Mouse (Mus musculus) gastrocnemius, postnatal 25 days (tissue): ENCODE data around the gene Nipal3. TPM values are rescaled to one million over a fixed set of nuclear protein-coding genes. Genes with fewer than 3 reads are reported as not detected.

Source experiments
- microRNA-seq, 2 experiments: library from miRNA; unstranded; fragments of <30 nt; microRNA quantifications; one replicate each; pipeline ENCODE4 v1.2.0; 2021; ENCODE audit warnings: borderline replicate concordance in 2 of 2
- total RNA-seq, 2 experiments: library from RNA; stranded (reverse); gene quantifications; 1 replicate in 1 of 2; 2 replicates in 1 of 2; pipeline ENCODE4 v1.2.3; 2021

Gene Nipal3
- total RNA-seq, 2 experiments from 2014 or later: 11.0 to 13.6 TPM

Small RNA genes within 50 kb of the gene (microRNA-seq; reads per million reads assigned to microRNA genes)
- gene Gm25317 (0 reads per million in 2 experiments), gene Mir700 (86.2 to 87.3 reads per million in 2 experiments)

Other genes with a start within 250 kb of the Nipal3 start
- gene Clic4, start 222.2 kb downstream of the Nipal3 start, total RNA-seq: 10 to 100 TPM; 28.6 to 38.0 TPM
- 10 to 100 TPM; 52.9 to 58.1 TPM for gene Srrm1, start 141.7 kb downstream of the Nipal3 start, total RNA-seq
- gene Ncmap, start 96.8 kb downstream of the Nipal3 start, total RNA-seq: 1 to 10 TPM; 4.0 to 4.2 TPM
- 1 to 10 TPM; 4.5 to 4.7 TPM for gene Rcan3, start 61.2 kb downstream of the Nipal3 start, total RNA-seq
- under 1 TPM in 1 of 2 experiments, not detected in 1; 0.67 TPM for gene Stpg1, start 248 bp downstream of the Nipal3 start, total RNA-seq
- under 1 TPM in 1 of 2 experiments, not detected in 1; 0.10 TPM for gene Grhl3, start 78.6 kb upstream of the Nipal3 start, total RNA-seq
- under 1 TPM; 0.13 to 0.23 TPM for gene Ifnlr1, start 191.2 kb upstream of the Nipal3 start, total RNA-seq
- gene Il22ra1, start 233.1 kb upstream of the Nipal3 start, total RNA-seq: under 1 TPM in 1 of 2 experiments, not detected in 1; 0.11 TPM